Mouse (Mus musculus) thymus, postnatal 4 days (tissue): ENCODE results near the gene Mapk1ip1l.
A peak's percentile ranks its signal among the peaks of the same experiment; 100 is the strongest.
"Not testable (repeated sequence)": the region's sequence is repeated elsewhere in the genome, so short reads cannot be mapped to it uniquely, and the experiment has no call there.

Experiments used
- DNase-seq: peaks from one replicate; pipeline ENCODE4 v3.0.0; 2021

Mapk1ip1l gene

DNA sequence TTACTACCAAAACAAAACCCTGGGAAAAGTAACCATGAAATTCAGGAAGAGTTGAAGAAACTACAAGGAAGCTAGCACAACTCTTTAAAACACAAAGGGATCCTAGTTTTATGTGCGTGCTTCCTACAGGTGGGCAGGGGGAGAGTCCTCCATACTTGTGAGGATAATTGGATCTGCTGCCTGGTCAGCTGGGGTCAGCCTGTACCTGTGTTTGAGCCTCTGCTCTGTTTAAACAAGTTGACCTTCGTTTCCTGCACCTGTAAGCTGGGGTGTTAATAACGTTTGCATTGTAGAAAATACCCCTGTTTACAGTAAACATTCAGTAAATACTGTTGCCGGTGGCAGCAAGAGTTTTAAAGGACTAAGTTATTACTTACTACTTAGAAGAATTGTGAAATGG, 7.9 kb downstream of the Mapk1ip1l start:
- DNase-seq, result no peak

GRCm38 (mm10) chr14:47307669-47308068, 9.6 kb downstream of the Mapk1ip1l start:
- DNase-seq, result no peak

GRCm38 (mm10) chr14:47309061-47309460, 11.0 kb downstream of the Mapk1ip1l start:
- DNase-seq, result no peak

DNA sequence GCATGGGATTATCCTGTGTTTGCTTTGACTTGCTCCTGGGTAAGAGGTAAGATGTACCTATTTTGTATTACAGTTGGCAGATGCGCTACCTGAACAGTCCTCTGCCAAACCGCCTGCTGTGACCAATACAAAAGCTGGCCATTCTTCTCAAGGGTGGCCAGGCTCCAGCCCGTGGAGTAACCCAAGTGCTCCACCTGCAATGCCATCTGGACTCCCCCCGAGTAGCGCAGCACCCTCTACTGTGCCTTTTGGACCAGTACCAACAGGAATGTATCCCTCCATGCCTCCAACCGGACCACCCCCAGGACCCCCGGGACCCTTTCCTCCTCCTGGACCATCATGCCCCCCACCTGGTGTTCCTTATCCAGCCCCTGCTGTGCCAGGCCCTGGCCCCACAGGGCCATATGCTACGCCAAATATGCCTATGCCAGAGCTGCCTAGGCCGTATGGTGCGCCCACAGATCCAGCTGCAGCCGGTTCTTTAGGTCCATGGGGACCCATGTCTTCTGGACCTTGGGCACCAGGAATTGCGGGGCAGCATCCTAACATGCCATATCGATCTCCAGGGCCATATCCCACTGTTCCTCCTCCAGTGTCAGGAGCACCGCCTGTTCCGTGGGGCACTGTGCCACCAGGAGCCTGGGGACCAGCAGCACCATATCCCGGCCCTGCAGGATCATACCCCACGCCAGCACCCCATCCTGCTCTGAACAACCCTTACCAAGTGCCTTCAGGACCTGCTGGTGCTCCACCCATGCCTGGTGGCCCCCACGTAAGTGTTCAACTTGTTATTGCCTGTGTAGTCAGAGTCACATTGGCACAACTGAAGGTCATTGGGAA, 12.5 kb downstream of the Mapk1ip1l start:
- no peak for DNase-seq

GRCm38 (mm10) chr14:47319362-47319761, 21.3 kb downstream of the Mapk1ip1l start:
- DNase-seq, result no peak

DNA sequence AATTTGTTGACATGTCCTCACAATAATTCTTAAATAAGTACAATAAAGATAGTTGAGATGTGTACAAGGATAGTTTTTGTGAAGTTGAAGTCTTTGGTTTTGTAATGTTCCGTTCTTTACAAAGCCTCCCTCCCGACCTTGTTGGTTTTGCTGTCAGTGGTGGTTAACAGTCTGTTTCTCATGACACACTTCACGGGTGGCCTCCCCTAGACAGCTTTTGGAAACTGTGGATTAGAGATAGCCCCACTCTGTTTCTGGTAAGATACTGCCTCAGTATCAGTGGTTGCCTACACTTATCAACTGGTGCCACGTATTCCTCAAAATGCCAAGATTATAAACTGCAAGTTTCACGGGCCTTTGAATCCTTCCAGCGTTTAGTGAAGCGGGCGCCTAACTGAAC, 23.5 kb downstream of the Mapk1ip1l start:
- DNase-seq, result not testable (repeated sequence)

DNA sequence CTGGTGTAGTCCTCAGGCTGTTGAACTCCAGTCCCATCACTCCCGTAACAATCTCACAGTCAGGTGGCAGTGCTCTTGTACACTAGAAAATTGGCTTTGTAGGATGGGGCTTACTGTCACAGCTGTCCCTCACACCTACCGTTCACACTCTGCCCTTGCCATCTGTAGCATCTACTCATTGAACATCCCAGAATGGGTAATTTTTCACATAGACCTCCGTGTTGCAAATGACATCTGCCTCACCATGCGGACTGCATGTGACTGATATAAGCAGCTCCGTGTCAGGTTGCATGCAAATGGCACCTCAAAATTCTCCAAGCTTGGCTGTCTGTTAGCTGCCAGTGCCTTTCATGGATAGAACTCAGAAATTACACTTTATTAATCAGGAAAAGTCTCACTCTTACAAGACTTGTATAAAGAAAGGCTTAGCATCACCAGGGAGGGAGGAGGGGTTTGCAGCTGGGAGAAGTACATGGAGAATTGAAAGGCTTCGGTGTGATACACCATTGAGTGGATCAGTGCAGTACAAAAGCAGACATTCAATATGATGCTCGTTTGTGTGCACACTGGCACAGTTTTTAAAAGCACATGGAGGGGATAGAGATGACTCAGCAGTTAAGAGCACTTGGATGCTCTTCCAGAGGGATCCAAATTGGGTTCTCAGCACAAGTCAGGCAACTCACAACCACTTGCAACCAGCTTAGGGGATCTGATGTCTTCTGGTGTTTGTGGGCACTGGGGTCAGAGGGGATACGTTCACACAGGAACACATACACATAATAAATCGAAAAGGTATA, 28.1 kb downstream of the Mapk1ip1l start:
- no peak for DNase-seq

GRCm38 (mm10) chr14:47327347-47327746, 29.3 kb downstream of the Mapk1ip1l start:
- no peak for DNase-seq

- no peak for DNase-seq
Observed at GRCm38 (mm10) chr14:47331920-47332319, 33.9 kb downstream of the Mapk1ip1l start.

DNA sequence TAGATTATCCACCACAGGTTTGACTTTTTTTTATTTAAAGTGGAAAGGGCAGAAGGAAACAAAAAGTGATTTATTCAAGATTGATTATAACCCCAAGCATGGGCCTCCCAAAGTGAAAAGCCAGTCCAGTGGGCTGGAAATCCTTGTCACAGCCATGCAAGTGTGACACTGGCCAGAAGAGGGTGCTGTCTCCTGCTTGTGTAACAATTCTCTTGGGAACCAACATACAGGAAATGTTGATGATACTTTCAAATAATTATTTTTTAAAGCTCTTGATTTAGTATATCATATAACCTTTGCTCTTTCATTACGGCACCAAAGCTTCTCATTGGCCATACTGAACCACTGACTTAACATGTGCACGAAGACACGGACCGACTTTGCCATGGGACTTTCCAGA, 36.8 kb downstream of the Mapk1ip1l start:
- peak; percentile 80 for DNase-seq

- DNase-seq, result no peak
Observed at GRCm38 (mm10) chr14:47335300-47335699, 37.2 kb downstream of the Mapk1ip1l start.

GRCm38 (mm10) chr14:47340231-47340925, 42.3 kb downstream of the Mapk1ip1l start:
- DNase-seq, result no peak

DNA sequence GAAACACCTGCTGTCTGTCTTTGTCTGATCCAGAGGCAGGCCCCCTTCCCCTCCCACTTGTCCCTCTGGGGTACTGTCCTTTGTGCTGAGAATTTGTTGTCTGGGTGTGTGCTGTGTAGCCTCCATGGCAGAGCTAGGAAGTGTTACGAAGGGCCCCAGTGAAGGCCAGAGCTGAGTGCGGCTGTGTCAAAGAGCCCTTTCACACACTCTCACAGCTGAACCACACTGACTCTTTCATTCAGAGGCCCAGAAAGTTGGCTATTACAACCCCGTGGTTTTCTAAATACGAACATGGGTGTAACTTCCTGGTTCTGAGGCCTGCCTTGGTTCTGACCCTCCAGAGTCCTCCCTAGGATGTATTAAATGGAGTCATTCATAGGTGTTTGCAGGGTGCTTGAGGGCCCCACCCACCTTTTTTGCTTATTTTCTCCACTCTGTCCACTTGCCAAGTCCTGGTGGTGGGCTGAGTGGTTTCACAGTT, 43.8 kb downstream of the Mapk1ip1l start:
- DNase-seq, result no peak

GRCm38 (mm10) chr14:47346715-47347114, 48.6 kb downstream of the Mapk1ip1l start:
- DNase-seq, result no peak

- DNase-seq, result no peak
Observed at GRCm38 (mm10) chr14:47350974-47351373, 52.9 kb downstream of the Mapk1ip1l start.

GRCm38 (mm10) chr14:47352272-47352671, 54.2 kb downstream of the Mapk1ip1l start:
- no peak for DNase-seq

DNA sequence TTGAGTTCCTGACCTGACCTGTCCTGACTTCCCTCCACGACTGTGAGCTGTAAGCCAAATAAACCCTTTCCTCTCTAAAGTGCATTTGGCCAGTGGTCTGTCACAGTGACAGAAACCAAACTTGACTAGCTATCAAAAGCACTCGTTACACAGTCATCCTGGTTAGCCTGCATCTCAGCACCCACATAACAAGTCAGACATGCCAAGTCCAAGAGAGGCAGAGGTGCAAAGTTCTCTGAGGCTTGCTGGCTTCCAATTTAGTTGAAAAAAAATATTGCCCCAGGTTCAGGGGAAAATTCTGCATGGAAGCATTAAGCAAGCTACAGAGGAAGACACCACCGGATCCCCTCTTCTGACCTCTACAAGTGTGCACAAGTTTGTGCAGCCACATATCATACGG, 55.2 kb downstream of the Mapk1ip1l start:
- no peak for DNase-seq

- peak; percentile 42 for DNase-seq
Observed at GRCm38 (mm10) chr14:47354111-47354577, 56.1 kb downstream of the Mapk1ip1l start.

DNA sequence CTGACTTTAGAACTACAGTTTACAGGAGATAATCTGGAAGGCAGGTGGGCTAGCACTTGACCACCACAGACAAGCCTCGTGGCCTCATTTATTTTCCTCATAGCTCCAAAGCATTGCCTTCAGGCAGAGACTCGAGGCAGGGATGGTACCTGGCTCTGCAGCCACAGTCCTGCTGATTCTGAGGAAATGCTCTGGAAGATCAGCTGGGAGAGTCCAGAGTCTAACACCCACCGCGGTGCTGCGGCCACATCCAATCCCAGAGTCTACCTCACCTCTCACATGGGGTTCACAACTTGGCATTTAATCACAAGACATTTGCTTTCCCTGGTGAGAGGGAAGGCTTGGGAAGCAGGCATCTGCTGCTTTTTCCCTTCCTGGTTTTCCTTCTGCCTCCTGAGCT, 56.9 kb downstream of the Mapk1ip1l start:
- DNase-seq, result no peak

DNA sequence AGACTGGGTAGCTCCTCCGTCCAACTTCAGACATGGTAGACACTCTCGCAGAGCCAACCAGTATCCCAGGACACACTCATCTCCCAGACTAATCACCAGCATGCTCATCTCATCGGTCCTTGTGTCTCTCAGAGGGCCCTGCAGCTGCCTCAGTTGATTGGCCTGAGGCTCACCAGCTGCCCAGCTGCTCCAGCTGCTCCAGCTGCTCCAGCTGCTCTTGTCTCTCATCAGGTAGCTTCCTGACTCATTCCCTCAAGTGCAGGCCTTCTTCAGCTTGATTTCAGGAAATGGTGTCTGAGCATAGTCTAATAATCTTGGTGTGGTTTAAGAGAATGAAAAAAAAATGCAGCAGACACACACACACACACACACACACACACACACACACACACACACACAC, 58.6 kb downstream of the Mapk1ip1l start:
- no peak for DNase-seq

GRCm38 (mm10) chr14:47359610-47360009, 61.5 kb downstream of the Mapk1ip1l start:
- DNase-seq, result no peak

- no peak for DNase-seq
Observed at GRCm38 (mm10) chr14:47361418-47361817, 63.4 kb downstream of the Mapk1ip1l start.

DNA sequence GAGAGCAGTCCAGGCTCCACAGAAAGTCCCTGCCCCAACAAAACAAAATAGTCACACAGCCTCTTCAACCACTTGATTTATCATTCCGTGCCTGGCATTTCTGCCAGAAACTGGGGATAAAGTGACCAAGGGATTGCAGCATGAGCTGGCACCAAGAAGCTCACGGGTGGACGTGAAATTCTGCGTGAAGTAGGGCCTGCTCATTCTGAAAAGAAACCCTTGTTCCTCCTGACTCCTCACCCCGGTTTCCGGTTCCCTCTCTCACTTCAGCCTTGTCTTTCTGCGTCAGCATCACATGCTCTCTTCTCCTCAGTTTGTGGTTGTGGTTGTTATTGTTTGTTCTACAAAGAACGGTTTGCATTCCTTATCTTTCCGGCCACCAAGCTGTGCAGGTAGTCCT, 63.8 kb downstream of the Mapk1ip1l start:
- no peak for DNase-seq
